ENCODE assay signal across 10 mouse cellular contexts in the genomic region with DNA sequence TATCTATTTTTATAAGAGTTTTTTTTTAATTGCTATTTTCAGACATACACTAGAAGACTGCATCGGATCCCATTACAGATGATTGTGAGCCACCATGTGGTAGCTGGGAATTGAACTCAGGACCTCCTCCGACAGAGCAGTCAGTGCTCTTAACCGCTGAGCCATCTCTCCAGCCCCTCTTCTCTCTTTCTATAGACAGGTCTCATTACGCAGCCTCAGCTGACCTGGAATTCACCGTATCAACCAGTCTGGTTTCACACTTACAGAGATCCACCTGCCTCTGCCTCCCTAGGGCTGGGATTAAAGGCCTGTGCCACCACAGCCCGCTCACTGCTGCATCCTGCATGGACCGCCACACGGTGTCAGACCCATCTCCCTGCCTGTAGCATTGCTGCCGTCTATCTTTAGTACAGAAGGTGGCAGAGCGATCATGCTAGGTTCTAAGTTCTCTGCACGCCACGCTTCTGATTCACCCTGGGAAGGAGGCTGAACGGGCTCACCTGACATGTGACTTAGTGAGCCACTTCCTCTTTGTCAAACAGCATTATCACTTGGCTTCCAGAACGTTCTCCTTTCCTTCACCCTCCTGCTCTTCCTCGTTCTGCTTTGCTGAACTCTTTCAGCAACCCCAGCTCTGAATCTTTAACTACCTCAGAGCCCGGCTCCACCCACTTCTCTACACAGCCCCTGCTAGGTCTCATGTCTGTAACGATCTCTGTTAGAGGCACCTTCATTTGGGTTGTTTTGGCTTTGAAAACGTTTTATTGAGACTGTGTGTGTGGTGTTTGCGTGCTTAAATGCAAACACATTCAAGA. TPM values are rescaled to one million over a fixed set of nuclear protein-coding genes. Genes with fewer than 3 reads are reported as not detected.
DNase-seq lines count a peak whose midpoint lies in the region; ATAC-seq and TF ChIP-seq lines count a peak whose summit lies in the region.
"Had no signal": no experiment of that assay in that cellular context is flagged by ENCODE, and none has a peak within 500 bp of the region (broad histone marks: within the 10 kb centered on the region; RNA-seq: fewer than 3 reads in every experiment).

No protein-coding gene starts in this region.

- no peak overlapping the region for H3K9ac ChIP-seq in hindbrain, postnatal 0 days (replicated peaks; ENCODE audit: low read length)
- H3K9ac ChIP-seq: hindbrain, embryonic 15.5 days had no signal

- no peaks in the 10 kb centered on the region for H3K9me3 ChIP-seq in hindbrain, postnatal 0 days (ENCODE audit: low read length)
- H3K9me3 ChIP-seq: hindbrain, embryonic 15.5 days had no signal

- no peak for TF ChIP-seq CTCF in hindbrain, postnatal 0 days (IDR thresholded peaks at IDR 0.05; ENCODE audit: low read depth)

- H3K27ac ChIP-seq in hindbrain, postnatal 0 days: no peak overlapping the region
- H3K27ac ChIP-seq: hindbrain, embryonic 15.5 days had no signal

- ATAC-seq in activated CD4-positive, CD25-positive, alpha-beta regulatory T cell, adult 4 months: peak; percentile 88
- ATAC-seq in monocyte, adult 5-6 weeks (replicated peaks; ENCODE audit: insufficient number of reproducible peaks, low FRiP score, low TSS enrichment, poor library complexity, severe bottlenecking): peak; percentile 88
- no peak for ATAC-seq in hindbrain, postnatal 0 days

- no peak overlapping the region for H3K4me2 ChIP-seq in hindbrain, postnatal 0 days (ENCODE audit: low read depth, low read length)
- H3K4me2 ChIP-seq: hindbrain, embryonic 15.5 days had no signal

- H3K4me3 ChIP-seq in hindbrain, postnatal 0 days (ENCODE audit: low read length): no peak overlapping the region
- H3K4me3 ChIP-seq: hindbrain, embryonic 15.5 days had no signal

- peak; percentile 90 for DNase-seq in A20 (ENCODE audit: low read depth, low spot score)
- peak; percentile 41 to 71 for DNase-seq in kidney, postnatal 25 days
- no peak for DNase-seq in cerebellum, adult 9-10 months
- DNase-seq in cerebellum, adult 9-11 months: no peak
- no peak for DNase-seq in hindbrain, postnatal 0 days (ENCODE audit: low spot score)
- no peak for DNase-seq in embryo, embryonic 10.5 days (ENCODE audit: low spot score)

- H3K36me3 ChIP-seq in hindbrain, postnatal 0 days (ENCODE audit: insufficient read depth, low read length): no peaks in the 10 kb centered on the region
- H3K36me3 ChIP-seq: hindbrain, embryonic 15.5 days had no signal

- H3K4me1 ChIP-seq in hindbrain, postnatal 0 days (ENCODE audit: insufficient read depth, low read length): no peaks in the 10 kb centered on the region

- 78% methylated on average over 19 of the region's 19 CpGs for WGBS in hindbrain, postnatal 0 days

- no peaks in the 10 kb centered on the region for H3K27me3 ChIP-seq in hindbrain, postnatal 0 days (ENCODE audit: insufficient read depth, low read length)
- H3K27me3 ChIP-seq: hindbrain, embryonic 15.5 days had no signal

RNA-seq across cellular contexts. Expression of gene Oasl1, which starts 1.3 kb away (rescaled TPM):
- polyA plus RNA-seq in activated CD4-positive, CD25-positive, alpha-beta regulatory T cell, adult 4 months (2017; shearing (Covaris generic)): 1 to 10 TPM; 1.7 to 4.1 TPM
- 0.95 to 2.6 TPM (median 1.5 TPM) in 3 replicates for total RNA-seq in monocyte, adult 5-6 weeks (2017)
- 0.63 and 1.0 TPM in 2 replicates for total RNA-seq in hindbrain, postnatal 0 days (2014; rRNA removed)
- polyA plus RNA-seq in hindbrain, postnatal 0 days (2015; fragmentation: Nextera tagmentation; extraction: Ambion mirVana): 0.25 and 0.32 TPM in 2 replicates

RNA-seq across cellular contexts. Expression of gene 2210016L21Rik, which starts 20.2 kb away (rescaled TPM):
- polyA plus RNA-seq in activated CD4-positive, CD25-positive, alpha-beta regulatory T cell, adult 4 months (2017; shearing (Covaris generic)): 10 to 100 TPM; 38.4 to 39.0 TPM
- 4.2 to 13.3 TPM (median 8.5 TPM) in 3 replicates for total RNA-seq in monocyte, adult 5-6 weeks (2017)
- total RNA-seq in hindbrain, postnatal 0 days (2014; rRNA removed): 51.5 and 53.0 TPM in 2 replicates
- 178 and 204 TPM in 2 replicates for polyA plus RNA-seq in hindbrain, postnatal 0 days (2015; fragmentation: Nextera tagmentation; extraction: Ambion mirVana)

RNA-seq across cellular contexts. Expression of gene Oasl2, which starts 25.0 kb away (rescaled TPM):
- 10 to 100 TPM in 1 of 2 experiments, 1 to 10 TPM in 1; 6.8 to 14.9 TPM for polyA plus RNA-seq in activated CD4-positive, CD25-positive, alpha-beta regulatory T cell, adult 4 months (2017; shearing (Covaris generic))
- total RNA-seq in monocyte, adult 5-6 weeks (2017): 10.6 to 17.9 TPM (median 14.4 TPM) in 3 replicates
- 6.3 and 6.9 TPM in 2 replicates for total RNA-seq in hindbrain, postnatal 0 days (2014; rRNA removed)
- polyA plus RNA-seq in hindbrain, postnatal 0 days (2015; fragmentation: Nextera tagmentation; extraction: Ambion mirVana): 4.7 and 6.1 TPM in 2 replicates

RNA-seq across cellular contexts. Expression of gene Hnf1a, which starts 49.1 kb away (rescaled TPM):
- under 1 TPM in 1 of 2 experiments, not detected in 1; 0.13 TPM for polyA plus RNA-seq in activated CD4-positive, CD25-positive, alpha-beta regulatory T cell, adult 4 months (2017; shearing (Covaris generic))
- not detected in 3 replicates for total RNA-seq in monocyte, adult 5-6 weeks (2017)
- total RNA-seq in hindbrain, postnatal 0 days (2014; rRNA removed): not detected in 2 replicates
- polyA plus RNA-seq in hindbrain, postnatal 0 days (2015; fragmentation: Nextera tagmentation; extraction: Ambion mirVana): 0.05 TPM in 2 replicates
- polyA plus RNA-seq: brain, embryonic 14.5 days had no signal

Comparison
In these comparisons a context has a peak if more than half of its experiments do, and no peak if none do; other contexts are left out.
1. DNase-seq: peak in A20 (single experiment) and kidney, postnatal 25 days (2 of 2); none in cerebellum, adult 9-10 months (single experiment), cerebellum, adult 9-11 months (single experiment), hindbrain, postnatal 0 days (single experiment) and embryo, embryonic 10.5 days (single experiment).